Mouse (Mus musculus) bone marrow, adult 2 months (tissue): ENCODE measurements at regions not wholly inside any gene's neighbourhood (a gene's known extent, or its start where the extent isn't known, plus 50 kb on each side); places are given as distances from the start of the nearest gene placed in this dataset.

ENCODE experiments used
- H3K27ac ChIP-seq: fragments of 200-500 bp; 2 replicates; pipeline ENCODE4 v1.5.1; 2012; ENCODE audit warnings: low read depth, mild to moderate bottlenecking, control low read depth, inconsistent platforms, low read length; ENCODE audit not compliant: control insufficient read depth, poor library complexity, insufficient read depth
- H3K4me1 ChIP-seq: fragments of 200-500 bp; 2 replicates; pipeline ENCODE4 v1.6.1; 2011; ENCODE audit warnings: low read length; ENCODE audit not compliant: control insufficient read depth, insufficient read depth
- H3K4me3 ChIP-seq: fragments of 200-500 bp; replicated peaks from 2 replicates; pipeline ENCODE3; 2011; ENCODE audit warnings: mild to moderate bottlenecking, low read depth, low read length, control low read depth; ENCODE audit not compliant: control insufficient read depth
- CTCF ChIP-seq: fragments of 200-500 bp; IDR thresholded peaks from 2 replicates; pipeline ENCODE4 v1.5.1; 2011; ENCODE audit warnings: low read length, control low read depth; ENCODE audit not compliant: control insufficient read depth, insufficient read depth
- POLR2A ChIP-seq: fragments of 200-500 bp; IDR thresholded peaks from 2 replicates; pipeline ENCODE4 v1.6.1; 2011; ENCODE audit warnings: low read depth, mild to moderate bottlenecking, control low read depth, low read length, borderline replicate concordance; ENCODE audit not compliant: control insufficient read depth
- WGBS: fragments of 180-500 bp; shearing (Covaris S2); methylation state at CpG from one replicate; pipeline ENCODE4 v1.1.7; 2018; 5-methylcytosine and 5-hydroxymethylcytosine counted together

- H3K4me3 ChIP-seq, result no peak overlapping the region
- no peak overlapping the region for H3K27ac ChIP-seq
- TF ChIP-seq CTCF (no peak), POLR2A (no peak)
- H3K4me1 ChIP-seq, result no peaks in the 10 kb centered on the region
- 53% methylated on average over 1 of the region's 1 CpGs for WGBS
Observed at GRCm38 (mm10) chr8:90728011-90728410, 89.2 kb downstream of the Gm19935 start.

- Histone ChIP-seq H3K27ac (no peak overlapping the region), H3K4me3 (no peak overlapping the region), H3K4me1 (no peaks in the 10 kb centered on the region)
- TF ChIP-seq POLR2A (no peak), CTCF (no peak)
- 84% methylated on average over 5 of the region's 5 CpGs for WGBS
Observed at GRCm38 (mm10) chr8:90725188-90725587, 92.0 kb downstream of the Gm19935 start.

- no peaks in the 10 kb centered on the region for H3K4me1 ChIP-seq
- no peak overlapping the region for H3K4me3 ChIP-seq
- TF ChIP-seq POLR2A, result no peak
- no peak for TF ChIP-seq CTCF
- no peak overlapping the region for H3K27ac ChIP-seq
- 58% methylated on average over 3 of the region's 3 CpGs for WGBS
Observed at GRCm38 (mm10) chr8:90716436-90716835, 100.8 kb downstream of the Gm19935 start.

- Histone ChIP-seq H3K4me1 (no peaks in the 10 kb centered on the region), H3K4me3 (no peak overlapping the region), H3K27ac (no peak overlapping the region)
- 16% methylated on average over 5 of the region's 5 CpGs for WGBS
- TF ChIP-seq CTCF (0 out of 2 replicates have a peak, but pooled peaks have one; percentile 10), POLR2A (no peak)
Observed at GRCm38 (mm10) chr8:90708524-90708923, 108.7 kb downstream of the Gm19935 start.

- 74% methylated on average over 3 of the region's 3 CpGs for WGBS
- TF ChIP-seq POLR2A, result no peak
- no peak for TF ChIP-seq CTCF
- Histone ChIP-seq H3K4me3 (no peak overlapping the region), H3K4me1 (no peaks in the 10 kb centered on the region), H3K27ac (no peak overlapping the region)
Observed at GRCm38 (mm10) chr8:90692516-90692915, 124.7 kb downstream of the Gm19935 start.

GRCm38 (mm10) chr8:90685076-90685475 lies 132.1 kb downstream of the Gm19935 start:
- WGBS, result 70% methylated on average over 2 of the region's 2 CpGs
- Histone ChIP-seq H3K4me3 (no peak overlapping the region), H3K4me1 (no peaks in the 10 kb centered on the region), H3K27ac (no peak overlapping the region)
- TF ChIP-seq POLR2A (no peak), CTCF (no peak)

- Histone ChIP-seq H3K27ac (no peak overlapping the region), H3K4me3 (no peak overlapping the region), H3K4me1 (no peaks in the 10 kb centered on the region)
- WGBS, result 5% methylated on average over 14 of the region's 14 CpGs
- TF ChIP-seq POLR2A, result no peak
Observed at GRCm38 (mm10) chr8:90670471-90671057, 146.6 kb downstream of the Gm19935 start.

GRCm38 (mm10) chr8:90669396-90669795 lies 147.8 kb downstream of the Gm19935 start:
- H3K4me3 ChIP-seq, result no peak overlapping the region
- no peak overlapping the region for H3K27ac ChIP-seq
- no peak for TF ChIP-seq POLR2A
- TF ChIP-seq CTCF, result no peak
- 78% methylated on average over 9 of the region's 9 CpGs for WGBS
- no peaks in the 10 kb centered on the region for H3K4me1 ChIP-seq

GRCm38 (mm10) chr8:90659066-90659465 lies 158.1 kb downstream of the Gm19935 start:
- TF ChIP-seq POLR2A (no peak), CTCF (no peak)
- WGBS, result 25% methylated on average over 3 of the region's 3 CpGs

More at GRCm38 (mm10) chr8:90659066-90659465, 158.1 kb downstream of the Gm19935 start:
- H3K4me1 ChIP-seq, result no peaks in the 10 kb centered on the region
- no peak overlapping the region for H3K27ac ChIP-seq
- no peak overlapping the region for H3K4me3 ChIP-seq
